Mouse (Mus musculus): ENCODE measurements around the gene Ints14. TPM values are rescaled to one million over a fixed set of nuclear protein-coding genes. Genes with fewer than 3 reads are reported as not detected.
"Not testable (repeated sequence)": the region's sequence is repeated elsewhere in the genome, so short reads cannot be mapped to it uniquely, and the experiment has no call there.

Gene Ints14
- polyA plus RNA-seq, 1 experiment from 2014 or later: 32.2 TPM

DNA sequence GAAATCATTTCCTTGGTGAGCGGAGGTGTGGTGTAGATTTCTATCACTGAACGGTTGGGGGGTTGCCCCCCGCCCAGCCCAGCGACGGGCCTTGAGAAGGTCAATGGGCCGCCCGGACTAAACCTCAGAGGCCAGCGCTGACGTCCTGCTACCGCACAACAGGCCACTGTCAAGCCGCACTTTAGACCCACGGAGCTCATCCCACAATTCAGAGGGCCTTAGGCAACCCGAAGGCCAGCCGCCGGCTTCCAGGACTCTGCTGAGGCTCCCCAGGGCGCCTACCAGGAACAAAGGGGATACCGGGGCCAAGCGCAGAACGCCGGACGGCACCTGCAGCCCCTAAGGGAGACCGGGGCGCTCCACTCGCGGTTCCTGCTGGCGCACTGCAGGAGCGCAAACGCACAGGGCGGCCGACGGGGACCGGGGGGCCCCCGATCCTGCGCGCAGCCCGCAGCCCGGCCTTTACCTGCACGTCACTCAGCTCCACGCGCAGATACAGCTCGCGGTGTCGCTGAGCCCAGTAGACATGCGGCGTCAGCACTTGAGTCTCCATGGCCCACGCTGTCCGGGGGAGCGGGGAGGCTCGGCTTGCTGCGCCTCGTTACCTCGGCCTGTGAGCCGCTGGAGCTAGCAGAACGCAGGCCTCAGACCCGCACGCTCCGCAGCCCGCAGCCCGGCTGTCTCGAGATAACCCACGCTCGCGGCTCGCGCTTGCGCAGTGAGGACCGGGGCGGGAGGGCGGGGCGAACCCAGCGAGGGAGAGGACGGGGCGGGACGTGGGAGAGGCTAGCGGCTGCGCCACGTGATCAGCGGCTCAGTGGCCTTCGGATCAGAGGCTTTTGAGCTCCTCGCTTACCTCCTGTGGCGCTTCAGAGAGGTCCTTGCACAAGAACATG is 60.5 kb downstream of the Ints14 start, which contains the start of gene Hacd3:
TSS of gene Hacd3 (minus strand) at position 703 of the 896 bp plus-strand sequence.
- Histone ChIP-seq H3K4me1 (peaks cover 56% of the 10 kb centered on the region), H3K4me2 (peak within 1 kb of the TSS; percentile 67), H3K9ac (replicated peaks) (peak within 1 kb of the TSS; percentile 99), H3K4me3 (replicated peaks) (peak within 1 kb of the TSS; percentile 100), H3K27me3 (replicated peaks) (no peaks in the 10 kb centered on the region), H3K27ac (replicated peaks) (peak within 1 kb of the TSS; percentile 93), H3K9me3 (replicated peaks) (no peaks in the 10 kb centered on the region), H3K36me3 (no peaks in the 10 kb centered on the region)
- peak; percentile 95 for ATAC-seq (ENCODE audit: low FRiP score)
- under 1% methylated on average over 81 of the region's 81 CpGs for WGBS

DNA sequence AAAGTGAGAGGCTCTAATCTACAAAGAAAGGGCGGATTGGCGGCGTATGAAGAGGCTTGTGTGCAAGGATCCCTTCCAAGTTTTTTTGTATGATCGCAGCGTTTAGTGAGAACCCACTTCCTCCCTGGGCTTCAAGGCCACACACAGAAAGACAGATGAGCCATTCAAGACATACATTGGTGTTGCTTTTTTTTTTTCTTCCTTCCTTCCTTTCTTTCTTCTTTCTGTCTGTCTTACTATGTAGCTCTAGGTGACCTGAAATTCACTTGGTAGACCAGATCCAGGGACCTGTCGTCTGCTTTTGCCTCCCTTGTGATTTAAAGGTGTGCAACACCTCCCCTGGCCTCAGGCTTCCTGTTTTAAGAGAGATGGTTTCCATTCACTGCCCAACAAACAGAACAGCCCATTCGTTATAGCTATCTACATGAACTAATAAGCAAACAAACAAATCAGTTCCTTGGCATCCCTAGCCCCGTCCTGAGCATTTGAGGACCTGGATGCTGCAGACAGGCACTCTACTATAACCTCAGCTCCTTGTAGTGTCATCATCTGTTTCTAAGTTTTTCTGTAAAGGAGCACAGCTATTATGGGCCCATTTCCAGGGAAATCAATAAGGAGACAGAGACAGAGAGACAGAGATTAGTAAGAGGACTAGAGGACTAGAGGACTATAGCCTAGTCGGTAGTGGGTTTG is 61.3 kb downstream of the Ints14 start:
- peak overlapping the region; percentile 67 for H3K4me2 ChIP-seq
- ATAC-seq (ENCODE audit: low FRiP score): peak; percentile 55
- H3K9me3 ChIP-seq (replicated peaks): no peaks in the 10 kb centered on the region
- peak overlapping the region; percentile 93 for H3K27ac ChIP-seq (replicated peaks)
- 22% methylated on average over 9 of the region's 9 CpGs for WGBS
- H3K9ac ChIP-seq (replicated peaks): peak overlapping the region; percentile 99
- H3K4me1 ChIP-seq: peaks cover 48% of the 10 kb centered on the region
- no peaks in the 10 kb centered on the region for H3K27me3 ChIP-seq (replicated peaks)
- H3K36me3 ChIP-seq: no peaks in the 10 kb centered on the region
- H3K4me3 ChIP-seq (replicated peaks): peak overlapping the region; percentile 100

DNA sequence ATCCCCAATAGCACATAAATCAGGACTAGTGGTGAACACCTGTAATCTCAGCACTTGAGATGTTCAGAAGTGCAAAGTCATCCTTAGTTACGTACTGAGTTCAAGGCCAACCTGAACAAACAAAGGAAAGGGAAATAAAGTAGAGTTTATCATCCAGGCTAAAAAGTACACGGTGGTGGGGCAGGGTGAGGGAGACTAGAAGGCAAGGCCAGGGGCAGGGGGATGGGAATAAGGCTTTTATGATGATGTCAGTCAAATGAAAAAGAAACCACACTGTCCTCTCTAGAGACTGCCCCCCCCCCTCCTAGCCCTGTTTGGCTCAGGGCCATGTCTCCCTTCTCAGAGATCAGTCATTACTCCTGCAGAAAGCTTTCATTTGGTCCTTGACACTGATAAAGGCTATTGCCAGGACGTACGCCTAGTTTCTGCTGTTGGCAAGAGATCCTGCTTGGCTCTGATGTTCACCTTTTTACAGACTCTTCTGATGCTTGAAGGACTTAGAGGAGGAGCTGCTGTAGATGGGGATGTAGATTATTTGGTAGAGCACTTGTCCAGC is 62.0 kb downstream of the Ints14 start:
- no peaks in the 10 kb centered on the region for H3K27me3 ChIP-seq (replicated peaks)
- H3K27ac ChIP-seq (replicated peaks): no peak overlapping the region
- H3K36me3 ChIP-seq: no peaks in the 10 kb centered on the region
- H3K4me1 ChIP-seq: peaks cover 42% of the 10 kb centered on the region
- H3K9ac ChIP-seq (replicated peaks): no peak overlapping the region
- H3K9me3 ChIP-seq (replicated peaks): no peaks in the 10 kb centered on the region
- WGBS: 69% methylated on average over 4 of the region's 4 CpGs
- no peak for ATAC-seq (ENCODE audit: low FRiP score)
- no peak overlapping the region for H3K4me3 ChIP-seq (replicated peaks)
- no peak overlapping the region for H3K4me2 ChIP-seq

DNA sequence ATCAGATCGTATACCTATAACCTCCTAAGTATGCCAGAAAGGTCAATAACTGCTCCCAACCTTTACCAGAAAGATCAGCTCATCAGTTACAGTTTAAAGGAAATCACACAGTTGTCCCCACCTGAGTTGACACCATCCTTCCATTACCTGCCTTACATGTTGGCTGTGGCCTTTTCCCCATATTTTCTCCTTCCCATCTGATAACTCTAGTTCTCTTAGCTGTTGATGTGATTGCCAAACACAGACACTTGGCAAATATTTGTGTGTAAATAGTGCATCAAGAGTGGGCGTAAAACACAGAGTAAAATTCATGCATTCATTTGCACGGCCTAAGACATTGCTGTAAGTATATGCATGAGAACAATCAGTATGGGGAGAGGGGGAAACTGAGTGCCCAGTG is 62.7 kb downstream of the Ints14 start:
- 94% methylated on average over 3 of the region's 3 CpGs for WGBS
- no peak overlapping the region for H3K4me3 ChIP-seq (replicated peaks)
- no peak overlapping the region for H3K9ac ChIP-seq (replicated peaks)
- no peak overlapping the region for H3K27ac ChIP-seq (replicated peaks)
- H3K36me3 ChIP-seq: no peaks in the 10 kb centered on the region
- no peak overlapping the region for H3K4me2 ChIP-seq
- H3K27me3 ChIP-seq (replicated peaks): no peaks in the 10 kb centered on the region
- H3K4me1 ChIP-seq: peaks cover 34% of the 10 kb centered on the region
- no peaks in the 10 kb centered on the region for H3K9me3 ChIP-seq (replicated peaks)
- no peak for ATAC-seq (ENCODE audit: low FRiP score)

DNA sequence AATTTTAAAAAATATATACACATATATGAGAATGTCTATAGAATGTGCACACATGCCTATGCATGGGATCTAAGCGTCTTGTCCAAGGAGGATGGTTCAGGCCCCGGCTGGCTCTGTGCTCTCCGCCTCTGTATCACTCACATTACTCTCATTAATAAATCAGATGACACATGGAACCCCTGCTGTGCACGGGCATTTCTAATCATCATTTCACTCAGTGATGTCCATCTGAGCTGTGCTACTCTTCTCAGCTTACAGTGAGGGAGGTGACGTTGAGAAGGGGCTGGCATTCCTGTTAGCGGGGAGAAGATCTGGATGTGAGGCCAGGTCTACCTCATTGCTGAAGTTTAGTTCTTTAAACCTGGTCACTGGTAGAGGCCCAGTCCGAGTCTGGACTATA is 66.5 kb downstream of the Ints14 start:
- Histone ChIP-seq H3K4me2 (no peak overlapping the region), H3K27ac (replicated peaks) (no peak overlapping the region), H3K27me3 (replicated peaks) (no peaks in the 10 kb centered on the region), H3K4me1 (peaks cover 9% of the 10 kb centered on the region), H3K9me3 (replicated peaks) (no peaks in the 10 kb centered on the region), H3K4me3 (replicated peaks) (no peak overlapping the region), H3K9ac (replicated peaks) (no peak overlapping the region), H3K36me3 (no peaks in the 10 kb centered on the region)
- 84% methylated on average over 7 of the region's 7 CpGs for WGBS
- no peak for ATAC-seq (ENCODE audit: low FRiP score)

DNA sequence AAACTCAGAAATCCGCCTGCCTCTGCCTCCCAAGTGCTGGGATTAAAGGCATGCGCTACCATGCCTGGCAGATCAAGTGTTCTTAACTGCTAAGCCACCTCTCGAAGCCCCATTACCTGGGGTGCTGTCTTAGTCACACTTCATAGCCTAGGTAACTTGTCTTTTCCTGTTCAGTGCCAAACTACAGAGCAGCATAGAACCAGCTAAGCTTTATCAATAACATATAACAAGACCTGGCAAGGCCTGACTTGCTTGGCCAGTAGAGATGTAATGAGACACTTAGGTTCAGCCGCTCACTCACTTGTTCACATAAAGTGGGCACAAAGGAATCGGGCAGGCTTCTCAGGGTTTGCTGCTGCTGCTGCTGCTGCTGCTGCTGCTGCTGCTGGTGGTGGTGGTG is 67.6 kb downstream of the Ints14 start:
- ATAC-seq (ENCODE audit: low FRiP score): no peak
- Histone ChIP-seq H3K9ac (replicated peaks) (no peak overlapping the region), H3K4me1 (peaks cover 10% of the 10 kb centered on the region), H3K4me3 (replicated peaks) (no peak overlapping the region), H3K27ac (replicated peaks) (no peak overlapping the region), H3K4me2 (no peak overlapping the region), H3K36me3 (no peaks in the 10 kb centered on the region), H3K9me3 (replicated peaks) (no peaks in the 10 kb centered on the region), H3K27me3 (replicated peaks) (no peaks in the 10 kb centered on the region)
- WGBS: 91% methylated on average over 5 of the region's 5 CpGs

DNA sequence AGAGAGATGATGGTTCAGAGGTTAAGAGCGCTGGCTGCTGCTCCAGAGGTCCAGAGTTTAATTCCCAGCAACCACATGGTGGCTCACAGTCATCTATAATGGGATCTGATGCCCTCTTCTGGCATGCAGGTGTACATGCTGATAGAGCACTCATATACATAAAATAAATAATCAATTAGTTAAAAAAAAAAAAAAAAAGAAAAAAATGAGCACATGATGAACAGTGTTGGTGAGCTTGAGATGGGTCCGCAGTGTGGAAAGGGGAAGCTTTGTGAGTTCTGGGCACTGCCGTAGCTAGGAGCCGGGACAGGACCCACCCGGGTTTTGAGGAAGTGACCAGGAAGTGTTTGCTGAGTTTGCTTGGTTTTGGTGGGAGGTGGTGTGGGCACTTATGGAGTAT is 70.7 kb downstream of the Ints14 start:
- not testable (repeated sequence) for H3K9me3 ChIP-seq (replicated peaks); ATAC-seq (ENCODE audit: low FRiP score); H3K27ac ChIP-seq (replicated peaks); H3K4me3 ChIP-seq (replicated peaks); H3K36me3 ChIP-seq; H3K27me3 ChIP-seq (replicated peaks); H3K9ac ChIP-seq (replicated peaks); H3K4me2 ChIP-seq
- peaks cover 18% of the 10 kb centered on the region for H3K4me1 ChIP-seq
- 72% methylated on average over 5 of the region's 5 CpGs for WGBS

DNA sequence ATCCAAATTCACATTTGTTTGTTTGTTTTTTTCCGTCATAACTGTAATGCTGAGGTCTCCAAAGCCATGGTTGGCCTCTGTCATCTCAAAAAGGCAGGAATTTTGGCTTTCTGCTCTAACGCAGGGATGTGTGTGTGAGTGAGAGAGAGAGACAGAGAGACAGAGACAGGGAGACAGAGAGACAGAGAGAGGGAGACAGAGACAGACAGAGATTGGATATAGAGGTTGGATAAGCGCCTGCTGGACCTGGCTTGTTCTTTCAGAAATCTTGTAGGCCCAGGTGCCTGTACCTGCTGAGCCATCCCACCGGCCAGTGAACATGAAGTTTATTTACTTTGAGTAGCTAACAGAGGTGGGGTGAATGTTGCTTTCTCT is 71.2 kb downstream of the Ints14 start:
- Histone ChIP-seq H3K4me3 (replicated peaks) (peak overlapping the region; percentile 67), H3K4me1 (peaks cover 18% of the 10 kb centered on the region), H3K27me3 (replicated peaks) (no peaks in the 10 kb centered on the region), H3K4me2 (peak overlapping the region; percentile 30; the same call in 1 of the 2 replicates), H3K36me3 (0 out of 2 replicates have a peak, but pooled peaks cover 2% of the 10 kb centered on the region), H3K9me3 (replicated peaks) (no peaks in the 10 kb centered on the region), H3K27ac (replicated peaks) (no peak overlapping the region), H3K9ac (replicated peaks) (0 out of 2 replicates have a peak overlapping the region, but pooled peaks have one; percentile 17)
- 38% methylated on average over 4 of the region's 4 CpGs for WGBS
- ATAC-seq (ENCODE audit: low FRiP score): no peak

DNA sequence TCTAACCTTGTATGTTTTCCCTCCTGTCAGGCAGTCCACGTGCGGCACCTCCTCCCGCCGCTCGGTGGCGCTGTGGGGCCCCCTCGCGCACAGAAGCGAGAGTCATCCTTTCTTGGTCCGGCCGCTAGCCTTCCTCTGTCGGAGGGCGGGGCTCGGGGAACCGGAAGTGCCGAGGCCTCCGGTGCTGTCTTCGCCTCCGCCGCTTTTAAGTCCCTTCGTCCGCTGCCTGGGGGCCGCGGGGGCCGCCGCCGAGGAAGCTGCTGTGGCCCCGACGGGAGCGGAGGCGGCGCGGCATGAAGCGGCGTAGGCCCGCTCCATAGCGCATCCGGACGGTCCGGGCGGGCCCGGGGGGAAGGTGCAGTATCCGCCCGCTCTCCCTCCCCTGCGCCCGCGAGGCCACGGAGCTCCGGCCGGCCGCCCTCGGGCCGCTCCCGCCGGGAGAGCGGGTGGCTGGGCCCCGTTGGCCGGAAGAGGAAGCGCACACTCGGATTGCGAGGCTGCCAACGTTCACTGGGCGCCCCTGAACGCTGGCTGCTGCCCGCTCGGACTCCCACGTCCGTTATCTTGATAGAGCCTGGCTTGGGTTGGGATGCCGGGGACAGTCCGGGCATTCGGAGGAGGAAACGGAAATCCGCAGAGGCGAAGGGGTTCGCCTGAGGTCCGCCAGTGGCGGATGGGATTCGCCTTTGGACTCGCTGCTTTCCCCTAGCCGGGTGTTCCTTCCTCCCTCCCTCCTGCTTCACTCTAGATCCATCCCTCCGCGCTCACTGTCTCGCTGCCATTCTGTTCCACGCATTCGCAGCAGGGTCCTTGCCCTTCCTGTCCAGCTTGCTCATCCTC is 71.8 kb downstream of the Ints14 start, which contains the start of gene Dpp8:
TSS of gene Dpp8 (plus strand) at position 146 of the 840 bp plus-strand sequence.
- Histone ChIP-seq H3K27me3 (replicated peaks) (no peaks in the 10 kb centered on the region), H3K4me2 (peak within 1 kb of the TSS; percentile 82), H3K36me3 (0 out of 2 replicates have a peak, but pooled peaks cover 5% of the 10 kb centered on the region), H3K9me3 (replicated peaks) (no peaks in the 10 kb centered on the region), H3K9ac (replicated peaks) (peak within 1 kb of the TSS; percentile 78), H3K4me1 (peaks cover 18% of the 10 kb centered on the region), H3K4me3 (replicated peaks) (peak within 1 kb of the TSS; percentile 67), H3K27ac (replicated peaks) (peak within 1 kb of the TSS; percentile 93)
- WGBS: under 1% methylated on average over 81 of the region's 85 CpGs
- peak; percentile 94 for ATAC-seq (ENCODE audit: low FRiP score)

DNA sequence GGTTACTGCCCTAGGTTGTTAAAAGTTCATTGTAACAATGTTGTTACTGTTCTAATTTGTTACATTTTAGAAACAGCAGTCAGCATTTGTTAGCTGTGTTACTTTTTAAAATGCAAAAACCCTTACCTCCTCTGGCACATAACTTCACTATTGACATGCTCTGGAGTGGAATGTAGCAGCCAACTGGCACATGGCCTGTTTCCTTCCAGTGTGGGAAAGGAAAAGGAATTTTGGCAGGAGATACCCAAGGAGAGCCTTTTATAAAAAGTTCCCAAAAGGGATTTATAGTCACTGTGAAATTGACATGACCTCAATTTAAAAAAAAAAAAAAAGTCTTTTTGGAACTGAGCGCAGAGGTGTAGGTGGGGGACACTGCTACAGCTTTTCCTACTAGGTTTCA is 75.8 kb downstream of the Ints14 start:
- H3K27ac ChIP-seq (replicated peaks): no peak overlapping the region
- WGBS: 82% methylated on average over 1 of the region's 1 CpGs
- no peak for ATAC-seq (ENCODE audit: low FRiP score)
- peaks cover 37% of the 10 kb centered on the region for H3K36me3 ChIP-seq
- no peak overlapping the region for H3K4me3 ChIP-seq (replicated peaks)
- no peaks in the 10 kb centered on the region for H3K9me3 ChIP-seq (replicated peaks)
- peaks cover 18% of the 10 kb centered on the region for H3K4me1 ChIP-seq
- H3K9ac ChIP-seq (replicated peaks): no peak overlapping the region
- no peaks in the 10 kb centered on the region for H3K27me3 ChIP-seq (replicated peaks)
- no peak overlapping the region for H3K4me2 ChIP-seq

All from neural tube, embryonic 15.5 days (tissue).